Mouse (Mus musculus): ENCODE measurements around the gene Cyp3a16. TPM values are rescaled to one million over a fixed set of nuclear protein-coding genes. Genes with fewer than 3 reads are reported as not detected.
"Not testable (repeated sequence)": the region's sequence is repeated elsewhere in the genome, so short reads cannot be mapped to it uniquely, and the experiment has no call there.

Cyp3a16 gene
- not detected in 2 replicates for polyA plus RNA-seq (2016; fragmentation: Nextera tagmentation; extraction: Ambion mirVana)

- ATAC-seq (ENCODE audit: low FRiP score, low read depth); H3K4me3 ChIP-seq; H3K4me1 ChIP-seq; H3K36me3 ChIP-seq; H3K27me3 ChIP-seq; H3K9ac ChIP-seq (replicated peaks); H3K4me2 ChIP-seq (replicated peaks); H3K27ac ChIP-seq (replicated peaks): not testable (repeated sequence)
- WGBS: 62% methylated on average over 2 of the region's 2 CpGs
- H3K9me3 ChIP-seq: peaks cover 34% of the 10 kb centered on the region
Observed at GRCm38 (mm10) chr5:145469623-145470022, at the start of gene Cyp3a16. Cyp3a16 (minus strand) TSS chr5:145469723.

GRCm38 (mm10) chr5:145490300-145490699 lies 20.8 kb upstream of the Cyp3a16 start:
- Histone ChIP-seq H3K27ac (replicated peaks) (no peak overlapping the region), H3K4me1 (no peaks in the 10 kb centered on the region), H3K27me3 (no peaks in the 10 kb centered on the region), H3K4me2 (replicated peaks) (no peak overlapping the region), H3K4me3 (no peak overlapping the region), H3K9ac (replicated peaks) (no peak overlapping the region), H3K36me3 (no peaks in the 10 kb centered on the region), H3K9me3 (no peaks in the 10 kb centered on the region)
- ATAC-seq (ENCODE audit: low FRiP score, low read depth): no peak
- no CpG with 5 or more reads among the region's 6 CpGs for whole genome bisulfite sequencing

- WGBS: 62% methylated on average over 5 of the region's 5 CpGs
- Histone ChIP-seq H3K4me1 (no peaks in the 10 kb centered on the region), H3K27me3 (no peaks in the 10 kb centered on the region), H3K4me2 (replicated peaks) (no peak overlapping the region), H3K9me3 (peaks cover 25% of the 10 kb centered on the region), H3K4me3 (no peak overlapping the region), H3K27ac (replicated peaks) (no peak overlapping the region), H3K9ac (replicated peaks) (no peak overlapping the region), H3K36me3 (no peaks in the 10 kb centered on the region)
- ATAC-seq (ENCODE audit: low FRiP score, low read depth): no peak
Observed at GRCm38 (mm10) chr5:145464304-145465088, 5.0 kb downstream of the Cyp3a16 start.

- H3K9me3 ChIP-seq: peaks cover 32% of the 10 kb centered on the region
- no peak overlapping the region for H3K4me3 ChIP-seq
- no peak overlapping the region for H3K4me2 ChIP-seq (replicated peaks)
- 74% methylated on average over 4 of the region's 4 CpGs for WGBS
- ATAC-seq (ENCODE audit: low FRiP score, low read depth): no peak
- no peaks in the 10 kb centered on the region for H3K36me3 ChIP-seq
- H3K27ac ChIP-seq (replicated peaks): no peak overlapping the region
- no peaks in the 10 kb centered on the region for H3K4me1 ChIP-seq
- H3K27me3 ChIP-seq: no peaks in the 10 kb centered on the region
- no peak overlapping the region for H3K9ac ChIP-seq (replicated peaks)
Observed at GRCm38 (mm10) chr5:145462321-145462720, 7.2 kb downstream of the Cyp3a16 start.

- H3K27me3 ChIP-seq: no peaks in the 10 kb centered on the region
- no peak overlapping the region for H3K27ac ChIP-seq (replicated peaks)
- H3K9ac ChIP-seq (replicated peaks): no peak overlapping the region
- 85% methylated on average over 4 of the region's 4 CpGs for WGBS
- H3K4me2 ChIP-seq (replicated peaks): no peak overlapping the region
- H3K9me3 ChIP-seq: peaks cover 59% of the 10 kb centered on the region
- H3K36me3 ChIP-seq: no peaks in the 10 kb centered on the region
- no peak for ATAC-seq (ENCODE audit: low FRiP score, low read depth)
- H3K4me3 ChIP-seq: no peak overlapping the region
- no peaks in the 10 kb centered on the region for H3K4me1 ChIP-seq
Observed at GRCm38 (mm10) chr5:145454389-145454788, 15.1 kb downstream of the Cyp3a16 start.

GRCm38 (mm10) chr5:145433688-145434087 lies 35.8 kb downstream of the Cyp3a16 start:
- no peaks in the 10 kb centered on the region for H3K27me3 ChIP-seq
- WGBS: 83% methylated on average over 1 of the region's 1 CpGs
- H3K4me3 ChIP-seq: no peak overlapping the region
- no peaks in the 10 kb centered on the region for H3K36me3 ChIP-seq
- H3K9me3 ChIP-seq: peaks cover 39% of the 10 kb centered on the region
- no peak overlapping the region for H3K9ac ChIP-seq (replicated peaks)
- H3K4me2 ChIP-seq (replicated peaks): no peak overlapping the region
- no peak overlapping the region for H3K27ac ChIP-seq (replicated peaks)
- H3K4me1 ChIP-seq: no peaks in the 10 kb centered on the region
- no peak for ATAC-seq (ENCODE audit: low FRiP score, low read depth)

- Histone ChIP-seq H3K36me3 (no peaks in the 10 kb centered on the region), H3K9me3 (peaks cover 38% of the 10 kb centered on the region), H3K4me1 (no peaks in the 10 kb centered on the region), H3K27me3 (no peaks in the 10 kb centered on the region), H3K4me2 (replicated peaks) (no peak overlapping the region), H3K4me3 (no peak overlapping the region), H3K9ac (replicated peaks) (no peak overlapping the region), H3K27ac (replicated peaks) (no peak overlapping the region)
- ATAC-seq (ENCODE audit: low FRiP score, low read depth): no peak
Observed at GRCm38 (mm10) chr5:145431004-145431403, 38.5 kb downstream of the Cyp3a16 start.

GRCm38 (mm10) chr5:145422287-145422686 lies 47.2 kb downstream of the Cyp3a16 start:
- Histone ChIP-seq H3K27me3 (no peaks in the 10 kb centered on the region), H3K36me3 (no peaks in the 10 kb centered on the region), H3K4me1 (no peaks in the 10 kb centered on the region), H3K4me2 (replicated peaks) (no peak overlapping the region), H3K9ac (replicated peaks) (no peak overlapping the region), H3K27ac (replicated peaks) (no peak overlapping the region), H3K4me3 (no peak overlapping the region), H3K9me3 (peaks cover 17% of the 10 kb centered on the region)
- no peak for ATAC-seq (ENCODE audit: low FRiP score, low read depth)
- 62% methylated on average over 1 of the region's 1 CpGs for WGBS

GRCm38 (mm10) chr5:145415416-145415815 lies 54.1 kb downstream of the Cyp3a16 start:
- H3K9ac ChIP-seq (replicated peaks); H3K4me1 ChIP-seq; H3K27me3 ChIP-seq; H3K27ac ChIP-seq (replicated peaks); H3K4me3 ChIP-seq; ATAC-seq (ENCODE audit: low FRiP score, low read depth); H3K4me2 ChIP-seq (replicated peaks); H3K36me3 ChIP-seq: not testable (repeated sequence)
- 87% methylated on average over 9 of the region's 9 CpGs for WGBS
- peaks cover 42% of the 10 kb centered on the region for H3K9me3 ChIP-seq

Other genes with a start within 250 kb of the Cyp3a16 start
- gene Zfp655, start 238.0 kb downstream of the Cyp3a16 start, polyA plus RNA-seq (2016; fragmentation: Nextera tagmentation; extraction: Ambion mirVana): 43.4 and 45.9 TPM in 2 replicates
- 0.71 and 1.1 TPM in 2 replicates for gene Zscan25, start 189.2 kb downstream of the Cyp3a16 start, polyA plus RNA-seq (2016; fragmentation: Nextera tagmentation; extraction: Ambion mirVana)
- not detected in 2 replicates for gene Cyp3a57, start 124.4 kb downstream of the Cyp3a16 start, polyA plus RNA-seq (2016; fragmentation: Nextera tagmentation; extraction: Ambion mirVana)
- not detected in 2 replicates for gene Cyp3a41b, start 115.0 kb upstream of the Cyp3a16 start, polyA plus RNA-seq (2016; fragmentation: Nextera tagmentation; extraction: Ambion mirVana)

Measured in midbrain, embryonic 12.5 days (tissue).